8 mouse cellular contexts compared by ENCODE assay signal in genomic region chr5:23843674-23844530, GRCm38 (mm10). TPM values are rescaled to one million over a fixed set of nuclear protein-coding genes. Genes with fewer than 3 reads are reported as not detected.
DNase-seq lines count a peak whose midpoint lies in the region; ATAC-seq and TF ChIP-seq lines count a peak whose summit lies in the region.

Gene Tomm7 (minus strand): TSS chr5:23844161.

- intact Hi-C loops in heart, postnatal 10 days (cut with DNase I) = no loop called here

- no peak for TF ChIP-seq CTCF in ES-Bruce4 (IDR thresholded peaks at IDR 0.05; ENCODE audit: low read depth, low read length)
- TF ChIP-seq CTCF in liver, postnatal 0 days (IDR thresholded peaks at IDR 0.05; ENCODE audit: low read depth) = peak; percentile 36

- TF ChIP-seq EP300 in ES-Bruce4 (IDR thresholded peaks at IDR 0.05; ENCODE audit: insufficient read depth, low read depth, low read length) = peak; percentile 50; the same call in 1 of the 2 replicates
- TF ChIP-seq EP300 in liver, postnatal 0 days (IDR thresholded peaks at IDR 0.05; ENCODE audit: low read depth) = no peak

- peak within 1 kb of the TSS; percentile 18 for H3K27ac ChIP-seq in ES-Bruce4 (ENCODE audit: insufficient read depth, low read length)
- peak within 1 kb of the TSS; percentile 88 for H3K27ac ChIP-seq in forebrain, embryonic 13.5 days
- peak within 1 kb of the TSS; percentile 79 for H3K27ac ChIP-seq in liver, postnatal 0 days (ENCODE audit: low read depth)
- H3K27ac ChIP-seq in neural tube, embryonic 14.5 days (ENCODE audit: low read depth, low read length) = peak within 1 kb of the TSS; percentile 83

- H3K9ac ChIP-seq in ES-Bruce4 (ENCODE audit: low read depth, poor library complexity, severe bottlenecking) = peak within 1 kb of the TSS; percentile 70
- peak within 1 kb of the TSS; percentile 87 for H3K9ac ChIP-seq in forebrain, embryonic 13.5 days
- H3K9ac ChIP-seq in liver, postnatal 0 days (replicated peaks) = peak within 1 kb of the TSS; percentile 75
- peak within 1 kb of the TSS; percentile 68 for H3K9ac ChIP-seq in neural tube, embryonic 14.5 days (replicated peaks; ENCODE audit: low read depth, low read length)

- H3K9me3 ChIP-seq in ES-Bruce4 (replicated peaks; ENCODE audit: control insufficient read depth, insufficient read depth, low read length, poor library complexity, severe bottlenecking) = no peaks in the 10 kb centered on the region
- H3K9me3 ChIP-seq in forebrain, embryonic 13.5 days (replicated peaks) = no peaks in the 10 kb centered on the region
- H3K9me3 ChIP-seq in liver, postnatal 0 days (ENCODE audit: low read length) = no peaks in the 10 kb centered on the region
- no peaks in the 10 kb centered on the region for H3K9me3 ChIP-seq in neural tube, embryonic 14.5 days (ENCODE audit: control insufficient read depth, low read length)

- TF ChIP-seq POLR2A in ES-Bruce4 (IDR thresholded peaks at IDR 0.05; ENCODE audit: insufficient read depth, low read length) = peak; percentile 51

- DNase-seq in heart, postnatal 10 days = peak; percentile 98
- peak; percentile 87 for DNase-seq in large intestine, adult 2 months (ENCODE audit: low read depth, low spot score)
- DNase-seq in liver, postnatal 0 days = peak; percentile 97
- peak; percentile 97 for DNase-seq in testis, postnatal 10 days (ENCODE audit: low spot score)

- peak; percentile 97 for ATAC-seq in cerebellum, adult (ENCODE audit: insufficient number of reproducible peaks, low FRiP score, low TSS enrichment)
- ATAC-seq in forebrain, embryonic 13.5 days = peak; percentile 95
- peak; percentile 98 for ATAC-seq in liver, postnatal 0 days
- peak; percentile 95 for ATAC-seq in neural tube, embryonic 14.5 days (ENCODE audit: low read depth)

- WGBS in forebrain, embryonic 13.5 days = under 1% methylated on average over 44 of the region's 44 CpGs
- under 1% methylated on average over 44 of the region's 44 CpGs for WGBS in large intestine, adult 2 months
- WGBS in liver, postnatal 0 days (ENCODE audit: insufficient replicate concordance) = under 1% methylated on average over 44 of the region's 44 CpGs
- 1% methylated on average over 44 of the region's 44 CpGs for WGBS in neural tube, embryonic 14.5 days

- H3K4me2 ChIP-seq in forebrain, embryonic 13.5 days = peak within 1 kb of the TSS; percentile 70
- peak within 1 kb of the TSS; percentile 74 for H3K4me2 ChIP-seq in liver, postnatal 0 days (ENCODE audit: low read depth, low read length)
- H3K4me2 ChIP-seq in neural tube, embryonic 14.5 days (ENCODE audit: low read depth, low read length) = peak within 1 kb of the TSS; percentile 83

- H3K4me3 ChIP-seq in ES-Bruce4 (ENCODE audit: low read depth, low read length) = peak within 1 kb of the TSS; percentile 88
- H3K4me3 ChIP-seq in forebrain, embryonic 13.5 days = peak within 1 kb of the TSS; percentile 74
- peak within 1 kb of the TSS; percentile 74 for H3K4me3 ChIP-seq in liver, postnatal 0 days (ENCODE audit: low read depth, low read length)
- peak within 1 kb of the TSS; percentile 71 for H3K4me3 ChIP-seq in neural tube, embryonic 14.5 days (ENCODE audit: low read depth, low read length)

- H3K27me3 ChIP-seq in ES-Bruce4 (ENCODE audit: control insufficient read depth, insufficient read depth, low read length, poor library complexity, severe bottlenecking) = no peaks in the 10 kb centered on the region
- H3K27me3 ChIP-seq in forebrain, embryonic 13.5 days = no peaks in the 10 kb centered on the region
- H3K27me3 ChIP-seq in liver, postnatal 0 days (ENCODE audit: insufficient read depth, low read length) = no peaks in the 10 kb centered on the region
- H3K27me3 ChIP-seq in neural tube, embryonic 14.5 days (ENCODE audit: control insufficient read depth, insufficient read depth, low read length) = no peaks in the 10 kb centered on the region

- H3K36me3 ChIP-seq in ES-Bruce4 (ENCODE audit: control insufficient read depth, insufficient read depth, low read length, poor library complexity, severe bottlenecking) = peaks cover 15% of the 10 kb centered on the region
- peaks cover 9% of the 10 kb centered on the region for H3K36me3 ChIP-seq in forebrain, embryonic 13.5 days (ENCODE audit: poor library complexity, severe bottlenecking)
- peaks cover 6% of the 10 kb centered on the region; the same call in 1 of the 2 replicates for H3K36me3 ChIP-seq in liver, postnatal 0 days (replicated peaks; ENCODE audit: insufficient read depth, low read length)
- peaks cover 7% of the 10 kb centered on the region for H3K36me3 ChIP-seq in neural tube, embryonic 14.5 days (ENCODE audit: control insufficient read depth, insufficient read depth, low read length)

- H3K4me1 ChIP-seq in ES-Bruce4 (ENCODE audit: control insufficient read depth, insufficient read depth, low read length) = peaks cover 2% of the 10 kb centered on the region
- H3K4me1 ChIP-seq in forebrain, embryonic 13.5 days = peaks cover 20% of the 10 kb centered on the region
- H3K4me1 ChIP-seq in liver, postnatal 0 days (ENCODE audit: insufficient read depth) = peaks cover 15% of the 10 kb centered on the region
- H3K4me1 ChIP-seq in neural tube, embryonic 14.5 days (ENCODE audit: control insufficient read depth, insufficient read depth, low read length) = peaks cover 10% of the 10 kb centered on the region

RNA-seq across cellular contexts. Expression of gene Tomm7, which starts in this region (rescaled TPM):
- 101 and 113 TPM in 2 replicates for polyA plus RNA-seq in ES-Bruce4 (2011; ENCODE audit: insufficient read depth, insufficient read length, low read depth, missing spikeins)
- polyA plus RNA-seq in forebrain, embryonic 13.5 days (2015; fragmentation: Nextera tagmentation; extraction: Ambion mirVana) = 130 and 142 TPM in 2 replicates
- 100 to 1,000 TPM; 108 to 109 TPM for total RNA-seq in heart, postnatal 10 days (2021)
- 45.0 and 45.3 TPM in 2 replicates for polyA plus RNA-seq in large intestine, adult 2 months (2012; rRNA removed)
- polyA plus RNA-seq in liver, postnatal 0 days (2015; fragmentation: Nextera tagmentation; extraction: Ambion mirVana) = 63.2 and 64.7 TPM in 2 replicates
- 79.4 and 81.1 TPM in 2 replicates for polyA plus RNA-seq in neural tube, embryonic 14.5 days (2014; fragmentation: Nextera tagmentation; extraction: Ambion mirVana)

Comparison
In these comparisons a context has a peak if more than half of its experiments do, and no peak if none do; other contexts are left out.
1. Peak in every context shown above with its lines: DNase-seq, ATAC-seq, H3K4me3 ChIP-seq and H3K27ac ChIP-seq.
2. H3K27ac ChIP-seq: peak in every context shown above with its lines; median percentile 88 in forebrain, embryonic 13.5 days; 83 in neural tube, embryonic 14.5 days; 79 in liver, postnatal 0 days; 18 in ES-Bruce4.